Mouse (Mus musculus) lung, embryonic 16.5 days (tissue): ENCODE data around the gene Vwa8. TPM values are rescaled to one million over a fixed set of nuclear protein-coding genes. Genes with fewer than 3 reads are reported as not detected.

Experiments
- ATAC-seq: fragments of 200-750 bp; cut with Nextera tagmentation; 2 replicates; pipeline ENCODE4 v1.8.0; 2017; ENCODE audit warnings: low read depth, mild to moderate bottlenecking, moderate library complexity
- H3K27ac ChIP-seq: fragments of 300-500 bp; sonication (generic); 2 replicates; pipeline ENCODE4 v1.5.1; 2014; ENCODE audit warnings: mild to moderate bottlenecking, control low read depth, low read length
- H3K27me3 ChIP-seq: fragments of 300-500 bp; sonication (generic); 2 replicates; pipeline ENCODE4 v1.6.1; 2014; ENCODE audit warnings: low read depth, low read length, mixed read lengths; ENCODE audit not compliant: control insufficient read depth, insufficient read depth
- H3K36me3 ChIP-seq: fragments of 300-500 bp; sonication (generic); 2 replicates; pipeline ENCODE4 v1.6.1; 2014; ENCODE audit warnings: low read length; ENCODE audit not compliant: control insufficient read depth, insufficient read depth
- H3K4me1 ChIP-seq: fragments of 300-500 bp; sonication (generic); replicated peaks from 2 replicates; pipeline ENCODE4 v1.6.1; 2014; ENCODE audit warnings: low read length, mixed read lengths; ENCODE audit not compliant: control insufficient read depth, insufficient read depth
- H3K4me2 ChIP-seq: fragments of 300-500 bp; sonication (generic); 2 replicates; pipeline ENCODE4 v1.6.1; 2014; ENCODE audit warnings: low read depth, low read length, control low read depth
- H3K4me3 ChIP-seq: fragments of 300-500 bp; sonication (generic); 2 replicates; pipeline ENCODE4 v1.5.1; 2014; ENCODE audit warnings: mild to moderate bottlenecking, low read length, control low read depth
- H3K9ac ChIP-seq: fragments of 300-500 bp; sonication (generic); 2 replicates; pipeline ENCODE4 v1.6.1; 2014; ENCODE audit warnings: low read length, control low read depth
- H3K9me3 ChIP-seq: fragments of 300-500 bp; sonication (generic); 2 replicates; pipeline ENCODE4 v1.6.1; 2016; ENCODE audit warnings: low read length; ENCODE audit not compliant: control insufficient read depth
- WGBS: fragments of 180-500 bp; shearing (Covaris S2); extraction: QIAGEN DNeasy Blood & Tissue Kit; methylation state at CpG from one replicate; pipeline ENCODE4 v1.1.7; 2014; 5-methylcytosine and 5-hydroxymethylcytosine counted together
- polyA plus RNA-seq: library from polyadenylated mRNA; unstranded; fragments of >200 nt; fragmentation: Nextera tagmentation; extraction: Ambion mirVana; gene quantifications from 2 replicates; pipeline ENCODE4 v1.2.1, GENCODE M21; 2015

Vwa8 gene
- polyA plus RNA-seq, 1 experiment from 2014 or later = 10.3 TPM

DNA sequence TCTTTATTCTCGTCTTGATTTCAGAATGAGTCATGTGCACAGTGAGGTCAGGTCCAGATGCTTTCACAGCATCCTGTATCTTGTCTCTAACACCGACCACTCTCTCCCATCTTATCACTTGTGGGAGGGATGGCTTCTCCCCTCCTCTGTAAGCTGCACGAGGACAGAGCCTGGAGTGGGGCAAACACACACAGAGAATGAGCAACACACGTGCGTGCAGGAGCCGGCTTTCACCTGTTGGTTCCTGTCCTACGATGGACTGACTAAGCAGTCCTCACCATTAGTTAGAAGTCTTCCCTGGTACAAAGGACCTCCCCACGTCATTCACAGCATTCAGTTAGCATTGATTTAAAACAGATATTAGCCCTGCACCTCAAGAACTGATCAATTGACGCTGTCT lies 312.9 kb downstream of the Vwa8 start:
- Histone ChIP-seq H3K9ac (no peak overlapping the region), H3K36me3 (no peaks in the 10 kb centered on the region), H3K9me3 (no peaks in the 10 kb centered on the region), H3K27me3 (no peaks in the 10 kb centered on the region), H3K4me3 (no peak overlapping the region), H3K4me1 (peaks cover 21% of the 10 kb centered on the region), H3K4me2 (no peak overlapping the region), H3K27ac (no peak overlapping the region)
- WGBS = 69% methylated on average over 9 of the region's 9 CpGs
- ATAC-seq = no peak

DNA sequence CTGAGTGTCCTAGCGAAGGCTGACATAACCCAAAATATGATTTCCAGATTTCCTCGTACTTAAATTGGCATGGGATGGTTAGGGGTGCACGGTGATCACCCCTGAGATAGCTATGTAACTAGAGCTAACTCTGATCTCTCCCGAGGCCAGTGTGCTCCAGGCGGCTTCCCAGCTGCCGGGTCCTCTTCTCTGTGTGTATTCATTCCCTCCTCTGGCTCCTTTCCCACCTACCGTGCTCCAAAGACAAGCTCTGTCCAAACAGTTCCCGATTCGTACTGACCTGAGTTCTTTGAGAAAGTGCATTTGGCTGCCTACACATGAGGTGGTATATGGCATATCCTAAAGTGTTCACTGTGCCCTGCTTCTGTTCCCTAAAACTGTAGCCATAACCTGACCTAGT lies 313.8 kb downstream of the Vwa8 start:
- H3K9me3 ChIP-seq = no peaks in the 10 kb centered on the region
- H3K4me1 ChIP-seq = peaks cover 12% of the 10 kb centered on the region
- H3K9ac ChIP-seq = no peak overlapping the region
- H3K4me3 ChIP-seq = no peak overlapping the region
- no peaks in the 10 kb centered on the region for H3K36me3 ChIP-seq
- 41% methylated on average over 9 of the region's 9 CpGs for WGBS
- H3K27ac ChIP-seq = no peak overlapping the region
- ATAC-seq = no peak
- no peak overlapping the region for H3K4me2 ChIP-seq
- H3K27me3 ChIP-seq = no peaks in the 10 kb centered on the region

DNA sequence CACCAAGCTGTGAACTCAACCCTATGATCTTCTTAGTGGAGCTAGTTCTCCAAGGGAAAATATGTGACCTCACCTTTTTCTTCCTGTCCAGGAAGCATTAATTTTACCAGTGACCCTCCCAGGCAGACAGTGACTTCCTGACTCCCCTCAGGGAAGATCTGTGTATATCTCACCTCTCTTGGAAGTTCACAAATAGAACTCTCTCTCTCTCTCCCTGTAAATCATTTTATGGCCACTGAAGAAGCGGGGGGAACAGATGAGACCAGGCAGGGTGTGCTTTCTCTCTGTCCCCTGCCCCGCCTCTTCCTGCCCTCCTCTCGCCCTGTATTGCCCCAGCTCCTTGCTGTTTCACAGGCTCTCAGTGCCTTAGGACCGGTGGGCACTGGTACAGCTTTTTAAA lies 315.5 kb downstream of the Vwa8 start:
- no peak overlapping the region for H3K9ac ChIP-seq
- peak; percentile 65 for ATAC-seq
- 0 out of 2 replicates have a peak, but pooled peaks cover 4% of the 10 kb centered on the region for H3K4me1 ChIP-seq
- 59% methylated on average over 4 of the region's 4 CpGs for WGBS
- H3K4me2 ChIP-seq = no peak overlapping the region
- H3K27ac ChIP-seq = no peak overlapping the region
- no peaks in the 10 kb centered on the region for H3K9me3 ChIP-seq
- no peaks in the 10 kb centered on the region for H3K27me3 ChIP-seq
- no peak overlapping the region for H3K4me3 ChIP-seq
- no peaks in the 10 kb centered on the region for H3K36me3 ChIP-seq

DNA sequence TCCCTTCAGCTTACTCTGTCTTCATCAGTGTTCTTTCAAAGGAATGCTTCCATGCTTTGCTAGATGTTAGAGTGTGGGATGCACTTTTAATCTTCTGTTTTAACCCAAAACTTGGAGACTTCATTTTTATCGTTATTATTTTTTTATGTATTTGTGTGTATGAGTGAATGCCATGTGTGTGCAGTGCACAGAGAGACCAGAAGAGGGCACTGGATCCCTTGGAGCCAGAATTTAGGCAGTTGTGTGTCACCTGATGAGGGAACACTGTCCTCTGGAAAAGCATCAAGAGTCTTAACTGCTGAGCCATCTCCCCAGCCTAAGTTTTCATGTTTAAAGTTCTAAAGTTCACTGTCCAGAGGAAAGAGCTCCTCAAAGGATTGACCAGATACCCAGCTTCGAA lies 316.1 kb downstream of the Vwa8 start:
- Histone ChIP-seq H3K4me2 (no peak overlapping the region), H3K4me1 (0 out of 2 replicates have a peak, but pooled peaks cover 4% of the 10 kb centered on the region), H3K27me3 (no peaks in the 10 kb centered on the region), H3K9me3 (no peaks in the 10 kb centered on the region), H3K36me3 (no peaks in the 10 kb centered on the region), H3K4me3 (no peak overlapping the region), H3K9ac (no peak overlapping the region), H3K27ac (no peak overlapping the region)
- 76% methylated on average over 2 of the region's 2 CpGs for WGBS
- ATAC-seq = no peak

DNA sequence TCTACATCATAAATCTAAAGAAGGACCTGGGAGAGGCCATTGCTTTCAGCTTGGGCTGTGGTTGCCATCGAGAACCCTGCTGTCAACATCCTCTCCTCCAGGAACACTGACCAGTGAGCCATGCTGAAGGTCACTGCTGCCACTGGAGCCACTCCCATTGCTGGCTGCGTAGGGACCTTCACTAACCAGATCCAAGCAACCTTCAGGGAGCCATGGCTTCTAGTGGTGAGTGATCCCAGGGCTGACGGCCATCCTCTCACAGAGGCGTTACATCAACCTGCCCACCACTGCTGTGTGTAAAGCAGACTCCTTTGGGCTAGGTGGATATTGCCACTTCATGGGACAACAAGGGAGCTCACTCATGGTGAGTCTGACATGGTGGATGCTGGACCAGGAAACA lies 325.7 kb downstream of the Vwa8 start:
- peaks cover 4% of the 10 kb centered on the region; the same call in 1 of the 2 replicates for H3K36me3 ChIP-seq
- H3K4me3 ChIP-seq = no peak overlapping the region
- no peak overlapping the region for H3K9ac ChIP-seq
- ATAC-seq = no peak
- no peaks in the 10 kb centered on the region for H3K27me3 ChIP-seq
- H3K27ac ChIP-seq = no peak overlapping the region
- H3K4me1 ChIP-seq = no peaks in the 10 kb centered on the region; the same call in 1 of the 2 replicates
- no peaks in the 10 kb centered on the region; the same call in 1 of the 2 replicates for H3K9me3 ChIP-seq
- no peak overlapping the region for H3K4me2 ChIP-seq
- WGBS = 90% methylated on average over 4 of the region's 4 CpGs

DNA sequence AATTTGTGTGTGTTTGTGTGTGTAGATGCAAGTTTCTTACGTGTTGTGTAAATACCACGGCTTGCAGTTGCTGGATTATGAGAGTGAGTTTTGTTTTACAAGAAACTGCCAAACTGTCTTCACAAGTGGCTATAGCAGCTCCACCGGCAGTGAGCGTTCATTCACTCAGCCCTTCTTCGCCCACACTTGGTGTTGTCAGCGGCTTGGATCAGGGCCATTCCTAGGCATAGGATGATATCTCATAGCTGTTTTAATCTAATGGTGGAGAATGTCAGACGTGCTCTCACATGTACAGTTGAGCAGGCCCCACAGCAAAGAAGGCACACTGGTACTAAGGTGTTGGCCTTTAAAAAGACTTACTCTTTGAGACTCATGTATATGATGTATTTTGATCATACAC lies 328.9 kb downstream of the Vwa8 start:
- H3K9ac ChIP-seq = no peak overlapping the region
- no peak overlapping the region for H3K27ac ChIP-seq
- peaks cover 4% of the 10 kb centered on the region; the same call in 1 of the 2 replicates for H3K36me3 ChIP-seq
- WGBS = 57% methylated on average over 7 of the region's 7 CpGs
- no peaks in the 10 kb centered on the region for H3K27me3 ChIP-seq
- no peak overlapping the region for H3K4me2 ChIP-seq
- H3K4me3 ChIP-seq = no peak overlapping the region
- H3K4me1 ChIP-seq = peaks cover 4% of the 10 kb centered on the region; the same call in 1 of the 2 replicates
- ATAC-seq = peak; percentile 63
- H3K9me3 ChIP-seq = no peaks in the 10 kb centered on the region; the same call in 1 of the 2 replicates

DNA sequence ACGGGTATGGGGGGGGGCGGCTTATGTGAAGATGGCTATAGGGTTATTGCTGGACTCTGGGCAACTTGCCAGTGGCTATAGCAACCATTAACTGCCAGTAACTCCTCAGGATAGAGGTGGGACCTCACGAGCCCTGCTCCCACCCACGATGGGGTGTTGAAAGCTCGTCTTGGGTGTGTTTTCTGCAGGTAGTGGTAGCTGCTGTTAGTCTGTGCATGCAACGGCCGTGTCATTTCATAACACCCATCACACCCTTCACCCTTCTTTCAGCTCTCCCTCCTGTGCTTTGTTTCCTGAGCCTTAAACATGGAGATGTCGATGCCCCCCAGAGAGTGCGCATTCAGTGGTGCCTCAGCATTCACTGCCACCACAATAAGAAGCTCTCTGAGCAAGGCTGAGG lies 329.4 kb downstream of the Vwa8 start:
- WGBS = 77% methylated on average over 9 of the region's 9 CpGs
- no peaks in the 10 kb centered on the region; the same call in 1 of the 2 replicates for H3K9me3 ChIP-seq
- no peak overlapping the region for H3K4me3 ChIP-seq
- H3K4me1 ChIP-seq = peaks cover 4% of the 10 kb centered on the region; the same call in 1 of the 2 replicates
- no peaks in the 10 kb centered on the region for H3K27me3 ChIP-seq
- H3K36me3 ChIP-seq = peaks cover 4% of the 10 kb centered on the region; the same call in 1 of the 2 replicates
- H3K9ac ChIP-seq = no peak overlapping the region
- H3K27ac ChIP-seq = no peak overlapping the region
- no peak for ATAC-seq
- H3K4me2 ChIP-seq = no peak overlapping the region

DNA sequence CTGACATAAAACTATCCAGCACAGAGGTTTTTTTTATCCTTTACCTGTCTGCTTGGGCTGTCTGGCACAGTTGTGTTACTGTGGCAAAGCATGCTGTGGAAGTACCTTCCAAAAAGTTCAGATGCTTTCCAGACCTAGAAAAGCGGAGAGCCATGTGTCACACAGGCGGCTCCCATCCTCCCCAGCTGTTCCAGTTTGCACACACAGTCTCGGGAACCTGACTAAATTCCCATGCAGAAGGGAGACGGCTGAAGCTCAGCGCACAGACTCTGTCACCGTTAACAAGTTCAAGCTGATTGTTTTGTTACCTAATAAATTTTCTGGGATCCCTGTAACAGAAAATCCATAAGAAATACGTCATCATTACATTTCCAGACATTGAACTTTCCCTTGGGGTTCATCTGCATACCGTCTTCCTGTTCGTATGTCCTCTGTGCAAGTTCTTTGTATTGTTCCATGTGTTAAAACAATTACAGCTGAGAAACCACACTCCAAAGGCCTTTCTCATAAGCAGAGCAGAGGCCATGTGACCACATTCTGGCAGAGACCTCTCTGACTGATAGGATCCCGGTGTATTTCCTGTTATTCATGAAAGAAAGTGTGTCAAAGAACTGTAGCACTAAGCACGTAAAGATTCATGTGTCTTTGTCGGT lies 331.4 kb downstream of the Vwa8 start:
- Histone ChIP-seq H3K27me3 (no peaks in the 10 kb centered on the region), H3K4me1 (peaks cover 4% of the 10 kb centered on the region; the same call in 1 of the 2 replicates), H3K4me2 (no peak overlapping the region), H3K27ac (peak overlapping the region; percentile 61), H3K9ac (no peak overlapping the region), H3K36me3 (peaks cover 2% of the 10 kb centered on the region; the same call in 1 of the 2 replicates), H3K9me3 (no peaks in the 10 kb centered on the region; the same call in 1 of the 2 replicates), H3K4me3 (no peak overlapping the region)
- peak; percentile 71 for ATAC-seq
- whole genome bisulfite sequencing = 43% methylated on average over 12 of the region's 12 CpGs

DNA sequence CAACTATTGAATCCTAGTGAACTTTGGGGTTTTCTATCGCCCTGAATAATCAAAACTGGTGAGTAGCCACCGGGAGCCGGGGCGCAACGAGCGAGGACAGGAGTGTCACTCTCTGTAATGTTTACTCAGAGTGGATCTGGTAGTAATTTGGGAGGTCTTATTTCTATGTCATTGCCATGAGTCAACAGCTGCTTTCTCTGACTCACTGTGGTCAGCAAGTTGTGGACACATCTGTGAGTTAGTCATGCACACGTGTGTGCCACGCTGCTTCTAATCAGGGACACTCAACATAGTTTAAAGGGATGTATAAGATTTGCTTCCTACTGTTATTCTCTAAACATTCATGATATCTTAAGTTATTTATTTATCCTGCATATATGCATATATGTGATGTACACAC lies 332.9 kb downstream of the Vwa8 start:
- ATAC-seq = no peak
- Histone ChIP-seq H3K9me3 (no peaks in the 10 kb centered on the region), H3K27me3 (no peaks in the 10 kb centered on the region), H3K9ac (no peak overlapping the region), H3K4me2 (no peak overlapping the region), H3K27ac (no peak overlapping the region), H3K36me3 (no peaks in the 10 kb centered on the region), H3K4me3 (no peak overlapping the region), H3K4me1 (peaks cover 4% of the 10 kb centered on the region; the same call in 1 of the 2 replicates)
- 87% methylated on average over 8 of the region's 8 CpGs for WGBS
